Mouse (Mus musculus) layer of hippocampus, postnatal 10 days (tissue): ENCODE measurements at regions not wholly inside any gene's neighbourhood (a gene's known extent, or its start where the extent isn't known, plus 50 kb on each side); places are given as distances from the start of the nearest gene placed in this dataset.

ENCODE experiments used
- DNase-seq, 2 experiments: peaks; one replicate each; pipeline ENCODE4 v3.0.0; 2021; ENCODE audit warnings: low spot score in 2 of 2

- no peak for DNase-seq
Measured at GRCm38 (mm10) chr14:99609003-99609402, 310.5 kb downstream of the Klf5 start.

GRCm38 (mm10) chr14:99611435-99611834, 312.9 kb downstream of the Klf5 start:
- DNase-seq: no peak

- no peak for DNase-seq
Measured at GRCm38 (mm10) chr14:99612114-99612513, 313.6 kb downstream of the Klf5 start.

GRCm38 (mm10) chr14:99614748-99615147, 316.3 kb downstream of the Klf5 start:
- no peak for DNase-seq

GRCm38 (mm10) chr14:99616655-99617335, 318.3 kb downstream of the Klf5 start:
- no peak for DNase-seq

GRCm38 (mm10) chr14:99617374-99617773, 318.9 kb downstream of the Klf5 start:
- DNase-seq: no peak

- no peak for DNase-seq
Measured at GRCm38 (mm10) chr14:99621538-99621937, 323.0 kb downstream of the Klf5 start.

GRCm38 (mm10) chr14:99624380-99625327, 326.2 kb downstream of the Klf5 start:
- DNase-seq: no peak

- DNase-seq: no peak
Measured at GRCm38 (mm10) chr14:99627615-99628014, 329.1 kb downstream of the Klf5 start.

- DNase-seq: no peak
Measured at GRCm38 (mm10) chr14:99631092-99631491, 332.6 kb downstream of the Klf5 start.

GRCm38 (mm10) chr14:99632444-99632843, 334.0 kb downstream of the Klf5 start:
- no peak for DNase-seq

- DNase-seq: no peak
Measured at GRCm38 (mm10) chr14:99635556-99636150, 337.2 kb downstream of the Klf5 start.

GRCm38 (mm10) chr14:99641475-99642453, 343.3 kb downstream of the Klf5 start:
- peak; percentile 11 to 43 for DNase-seq

GRCm38 (mm10) chr14:99646323-99646722, 347.8 kb downstream of the Klf5 start:
- DNase-seq: no peak

- DNase-seq: no peak
Measured at GRCm38 (mm10) chr14:99674399-99674798, 375.9 kb downstream of the Klf5 start.

GRCm38 (mm10) chr14:99687062-99687806, 388.7 kb downstream of the Klf5 start:
- no peak for DNase-seq

GRCm38 (mm10) chr14:99688415-99688814, 389.9 kb downstream of the Klf5 start:
- no peak for DNase-seq

GRCm38 (mm10) chr14:99696301-99696700, 397.8 kb downstream of the Klf5 start:
- DNase-seq: no peak

GRCm38 (mm10) chr14:99699545-99699944, 401.1 kb downstream of the Klf5 start:
- DNase-seq: no peak

GRCm38 (mm10) chr14:99706004-99706403, 407.5 kb downstream of the Klf5 start:
- no peak for DNase-seq
